Mouse (Mus musculus) cerebellum, adult 18-20 months (tissue): Measurements from ENCODE around the gene Haus7.
"Not testable (repeated sequence)": the region's sequence is repeated elsewhere in the genome, so short reads cannot be mapped to it uniquely, and the experiment has no call there.

Experiments used
- DNase-seq, 2 experiments: peaks; one replicate each; pipeline ENCODE4 v3.0.0; 2021

Gene Haus7

GRCm38 (mm10) chrX:73465483-73466186 is 6.8 kb upstream of the Haus7 start:
- no peak for DNase-seq

DNA sequence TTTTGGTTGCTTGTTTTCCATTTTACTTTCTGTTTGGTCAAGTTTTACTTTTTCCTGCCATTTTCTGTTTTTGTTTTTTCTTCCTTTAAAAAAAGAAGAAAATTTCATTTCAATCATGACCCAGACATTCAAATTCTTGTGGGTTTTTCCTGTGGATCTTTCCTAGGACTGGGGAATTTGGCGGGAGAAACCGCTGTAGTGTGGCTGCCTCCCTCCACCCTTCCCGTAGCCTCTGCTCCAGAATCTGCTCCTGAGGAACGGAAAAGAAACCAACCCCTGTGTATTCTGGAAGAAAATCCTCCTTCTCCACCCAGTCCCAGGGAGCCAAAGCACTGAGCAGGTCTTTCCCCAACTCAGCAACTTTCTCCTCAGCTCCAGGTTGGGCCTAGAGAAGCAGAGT is 1.9 kb upstream of the Haus7 start:
- no peak for DNase-seq

DNA sequence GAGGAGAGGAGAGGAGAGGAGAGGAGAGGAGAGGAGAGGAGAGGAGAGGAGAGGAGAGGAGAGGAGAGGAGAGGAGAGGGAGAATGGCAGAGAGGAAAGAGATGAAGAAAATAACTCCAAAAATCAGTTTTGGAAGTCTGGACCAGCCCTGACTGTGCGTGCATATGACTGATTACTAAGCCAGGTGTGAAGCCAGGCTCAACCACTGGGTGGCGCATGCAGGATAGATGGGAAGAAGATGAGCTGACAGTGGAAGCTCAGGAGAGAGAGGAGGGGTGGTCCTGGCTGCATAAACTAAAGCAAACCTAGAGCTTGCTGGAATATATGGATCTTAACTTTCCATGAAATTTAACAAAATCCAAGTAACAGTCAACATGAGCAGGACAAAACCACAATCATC is 6.9 kb downstream of the Haus7 start:
- DNase-seq, result peak; percentile 77

GRCm38 (mm10) chrX:73441428-73441827 is 17.4 kb downstream of the Haus7 start:
- no peak for DNase-seq

DNA sequence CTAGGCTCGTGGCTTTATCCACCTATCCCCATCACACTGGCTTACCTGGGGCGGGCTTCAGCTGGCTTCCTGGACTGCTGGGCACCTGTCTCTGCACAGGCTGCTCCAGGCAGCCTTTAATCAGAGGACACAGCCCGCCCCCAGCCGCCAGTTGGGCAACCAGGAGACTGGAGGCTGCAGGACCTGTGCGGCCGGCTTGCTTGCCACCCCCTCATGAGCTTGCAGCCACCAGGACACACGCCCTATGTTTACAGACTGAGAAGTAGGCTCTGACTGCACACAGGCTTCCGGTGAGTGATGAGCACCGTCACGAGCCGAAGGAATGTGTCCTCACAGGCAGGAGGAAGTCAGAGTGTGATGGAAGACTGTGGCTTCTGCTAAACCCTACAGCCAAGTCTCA is 23.6 kb downstream of the Haus7 start, which contains the start of gene Trex2:
Trex2 (minus strand) TSS at position 93 of the 400 bp plus-strand sequence.
- DNase-seq, result no peak

DNA sequence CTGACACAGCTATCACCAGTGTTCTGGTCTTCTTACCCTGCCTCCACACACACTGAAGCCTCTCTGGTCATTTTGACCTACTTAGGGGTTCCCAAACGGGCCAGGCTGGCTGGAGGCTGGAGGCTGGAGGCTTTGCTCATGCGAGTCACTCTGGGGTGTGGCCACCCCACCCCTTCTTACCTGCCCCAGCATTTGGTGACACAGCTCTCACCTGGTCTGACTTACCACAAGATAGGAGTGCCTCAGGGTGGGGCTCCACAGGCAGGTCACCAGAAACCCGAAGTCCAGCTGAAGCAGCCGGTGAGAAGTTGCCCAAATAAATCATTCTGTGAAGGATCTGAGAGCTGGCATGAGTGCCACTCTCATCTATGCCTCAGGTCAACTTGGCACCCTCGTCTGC is 26.0 kb downstream of the Haus7 start:
- no peak for DNase-seq

DNA sequence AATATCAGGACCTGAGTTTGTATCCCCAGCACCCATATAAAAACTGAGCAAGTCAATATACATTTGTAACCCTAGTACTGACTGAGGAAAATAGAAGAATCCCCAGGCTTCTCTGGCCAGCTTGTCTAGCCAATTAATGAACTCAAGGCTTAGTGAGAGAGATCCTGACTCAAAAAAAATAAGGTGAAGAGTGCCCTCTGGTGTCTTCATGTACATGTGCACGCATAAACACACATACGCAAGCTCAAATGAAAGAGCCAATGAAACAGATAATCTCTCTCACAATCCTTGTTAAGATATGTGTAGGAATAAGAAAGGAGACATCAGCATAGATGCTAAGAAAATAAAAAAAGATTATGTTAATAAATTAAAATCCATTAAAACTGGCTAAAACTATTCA is 28.8 kb downstream of the Haus7 start:
- DNase-seq, result no peak

DNA sequence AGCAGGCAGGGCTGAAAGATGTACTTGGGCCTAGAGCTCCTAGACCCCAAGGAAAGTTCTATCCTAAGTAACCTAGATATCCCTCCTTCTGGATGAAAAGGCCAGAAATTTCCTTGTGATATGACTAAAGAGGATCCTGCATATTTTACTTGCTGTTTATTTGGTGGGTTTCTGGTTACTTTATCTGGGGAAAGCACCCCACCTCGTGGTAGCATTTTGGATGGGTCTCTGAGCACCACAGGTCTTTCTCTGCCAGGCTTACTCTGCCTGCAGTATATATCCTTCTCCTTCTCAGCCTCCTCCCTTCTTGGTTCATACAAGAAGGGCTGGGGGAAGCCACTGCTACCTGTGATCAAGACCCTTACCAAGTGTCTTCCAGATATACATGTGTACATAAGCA is 46.1 kb downstream of the Haus7 start:
- DNase-seq, result no peak

DNA sequence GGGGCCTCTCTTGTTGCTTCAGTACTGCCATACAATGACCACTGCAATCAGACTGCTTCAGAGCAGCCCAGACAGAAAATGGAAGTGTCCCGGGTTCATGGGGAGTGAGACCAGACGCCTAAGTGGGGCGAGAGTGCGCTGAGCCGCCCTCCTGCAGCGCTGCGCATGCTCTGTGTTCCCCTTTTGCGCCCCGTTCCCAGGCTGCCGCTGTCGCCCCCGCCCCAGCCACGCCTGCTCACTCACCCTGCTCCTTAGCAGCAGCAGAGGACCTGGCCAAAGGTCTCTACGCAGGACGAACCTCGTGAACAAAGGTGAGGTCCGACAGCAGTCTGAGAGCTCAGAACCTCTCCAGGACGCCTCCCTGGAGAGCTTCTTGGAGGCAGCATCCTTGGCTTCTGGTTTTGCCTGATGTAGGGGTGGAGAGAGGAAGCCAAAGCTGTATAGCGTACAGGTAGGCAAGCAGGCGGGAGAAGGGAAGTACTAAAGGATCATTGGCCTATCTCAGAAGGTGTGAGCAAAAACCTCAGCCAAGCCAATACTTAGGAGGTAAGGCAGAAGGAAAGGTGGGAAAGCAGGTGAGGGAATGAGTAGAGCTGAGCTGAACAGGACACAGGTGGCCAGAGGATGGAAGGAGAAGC is 47.8 kb downstream of the Haus7 start, which contains the start of gene Zfp92:
Zfp92 (plus strand) TSS at position 217 of the 638 bp plus-strand sequence.
- DNase-seq, result no peak

DNA sequence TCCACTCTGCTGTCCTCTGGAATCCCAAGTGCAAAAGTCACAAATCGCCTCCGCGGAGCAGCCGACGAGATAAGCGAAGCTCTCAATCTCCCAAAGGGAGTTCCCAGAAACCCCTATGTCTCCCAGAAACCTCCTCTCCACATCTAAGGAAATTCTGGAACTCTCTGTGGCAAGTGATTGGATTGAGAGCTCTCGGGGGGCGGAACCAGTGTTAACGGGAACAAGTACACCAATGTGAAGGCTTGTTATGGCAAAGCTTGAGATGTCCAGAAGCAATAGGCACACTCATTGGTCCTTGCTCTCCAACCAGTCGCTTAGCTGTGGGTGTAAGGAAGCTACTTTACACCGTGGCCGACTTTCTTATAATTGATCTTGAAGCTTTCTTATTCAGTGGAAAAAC is 57.2 kb downstream of the Haus7 start:
- DNase-seq, result no peak

GRCm38 (mm10) chrX:73400951-73401350 is 57.9 kb downstream of the Haus7 start:
- no peak for DNase-seq

DNA sequence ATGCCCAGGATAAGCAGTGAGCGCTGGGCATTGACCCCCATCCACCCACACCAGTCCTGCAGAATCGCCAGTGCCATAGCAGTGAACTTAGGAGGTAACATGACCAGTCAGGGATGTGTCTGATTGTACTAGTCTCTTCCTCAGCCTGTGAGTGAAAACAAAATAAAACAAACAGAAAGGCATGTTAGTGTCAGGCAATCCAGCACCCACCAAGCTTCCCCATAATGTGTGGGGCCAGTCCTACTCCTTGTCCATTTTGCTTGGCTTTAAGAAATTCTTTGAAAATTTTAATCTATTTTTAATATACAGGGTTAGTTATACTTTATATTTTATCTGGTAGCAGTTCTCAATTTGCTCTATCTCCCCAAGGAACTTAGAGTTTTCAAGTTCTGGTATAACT is 60.2 kb downstream of the Haus7 start, which contains the start of gene Gm18336:
Gm18336 (minus strand) TSS at position 101 of the 400 bp plus-strand sequence.
- DNase-seq, result not testable (repeated sequence)

- no peak for DNase-seq
Measured at GRCm38 (mm10) chrX:73396446-73396845, 62.4 kb downstream of the Haus7 start.

DNA sequence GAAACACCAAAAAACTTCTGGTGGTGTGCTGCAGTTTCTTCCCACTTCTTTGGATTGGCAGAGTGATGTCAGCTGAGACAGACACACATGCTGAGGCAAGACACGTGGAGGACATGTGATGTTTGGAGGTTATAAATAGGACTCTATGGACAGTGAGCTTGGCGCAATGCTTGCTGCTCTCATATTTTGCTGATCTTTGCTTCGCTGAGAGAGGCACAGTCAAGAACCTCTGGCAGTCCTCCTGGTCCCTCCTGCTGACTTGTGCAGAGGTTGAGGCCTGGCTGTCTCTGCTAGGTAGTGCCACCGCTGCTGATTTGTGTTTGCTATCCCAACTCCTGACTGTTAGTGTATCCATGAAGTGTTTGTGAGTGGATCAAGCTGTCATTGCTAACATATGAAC is 67.4 kb downstream of the Haus7 start:
- no peak for DNase-seq
